Mouse (Mus musculus) liver, adult 2 months (tissue): ENCODE data around the gene Ctdspl.

Experiments used
- CTCF ChIP-seq: fragments of 200-500 bp; IDR thresholded peaks from 2 replicates; pipeline ENCODE4 v1.5.1; 2011; ENCODE audit warnings: low read depth, low read length, control low read depth
- POLR2A ChIP-seq: fragments of 200-500 bp; IDR thresholded peaks from 2 replicates; pipeline ENCODE4 v1.6.1; 2011; ENCODE audit warnings: low read length, control low read depth; ENCODE audit not compliant: insufficient read depth; ENCODE audit errors: extremely low read depth

DNA sequence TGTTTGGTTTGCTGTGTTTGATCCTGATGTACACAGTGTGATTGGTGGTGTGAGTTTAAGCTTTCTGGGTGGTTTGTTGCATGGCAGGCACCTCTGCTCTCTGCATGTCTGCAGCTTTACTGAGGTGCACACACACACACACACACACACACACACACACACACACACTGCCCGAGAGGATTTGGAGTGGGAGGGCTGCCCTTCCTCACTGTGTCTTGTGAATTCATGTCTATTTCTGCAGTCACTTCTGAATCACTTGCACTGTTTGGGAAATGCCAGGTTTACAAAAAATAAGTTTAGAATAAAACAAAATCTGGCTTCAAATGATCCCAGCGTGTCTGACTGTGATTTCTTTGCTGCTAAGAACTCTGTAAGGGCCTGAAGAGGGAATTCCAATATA lies 25.6 kb upstream of the Ctdspl start:
- TF ChIP-seq CTCF (no peak), POLR2A (no peak)
